Mouse (Mus musculus): Measurements from ENCODE around the gene Lgsn.

Gene Lgsn

GRCm38 (mm10) chr1:31220599-31221250 lies 44.5 kb downstream of the Lgsn start:
- DNase-seq: no peak

DNA sequence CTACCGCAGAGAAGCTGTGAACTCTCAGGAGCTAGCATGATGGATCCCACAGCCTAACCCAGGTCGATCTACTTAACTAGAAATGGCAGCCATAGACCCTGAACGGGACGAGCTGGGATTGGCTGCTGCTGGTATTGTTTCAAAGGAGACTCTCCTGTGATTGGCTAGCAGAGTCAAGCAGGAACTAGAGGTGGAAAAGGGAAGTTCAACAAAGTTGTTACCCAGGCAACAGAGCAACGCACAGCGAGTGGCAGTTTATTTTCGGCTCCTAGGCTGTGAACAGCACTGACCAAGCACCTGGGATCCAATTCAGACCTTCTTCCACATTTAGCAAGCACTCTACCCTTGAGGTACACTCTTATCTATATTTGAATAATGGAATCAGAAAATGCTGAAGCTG lies 46.4 kb downstream of the Lgsn start, which contains the start of the genes 4931428L18Rik and Pih1d3:
Gene 4931428L18Rik (minus strand): TSS at position 121 of the 400 bp plus-strand sequence.
Gene Pih1d3 (plus strand): TSS at position 275 of the 400 bp plus-strand sequence.
- DNase-seq: peak; percentile 8 to 32

DNA sequence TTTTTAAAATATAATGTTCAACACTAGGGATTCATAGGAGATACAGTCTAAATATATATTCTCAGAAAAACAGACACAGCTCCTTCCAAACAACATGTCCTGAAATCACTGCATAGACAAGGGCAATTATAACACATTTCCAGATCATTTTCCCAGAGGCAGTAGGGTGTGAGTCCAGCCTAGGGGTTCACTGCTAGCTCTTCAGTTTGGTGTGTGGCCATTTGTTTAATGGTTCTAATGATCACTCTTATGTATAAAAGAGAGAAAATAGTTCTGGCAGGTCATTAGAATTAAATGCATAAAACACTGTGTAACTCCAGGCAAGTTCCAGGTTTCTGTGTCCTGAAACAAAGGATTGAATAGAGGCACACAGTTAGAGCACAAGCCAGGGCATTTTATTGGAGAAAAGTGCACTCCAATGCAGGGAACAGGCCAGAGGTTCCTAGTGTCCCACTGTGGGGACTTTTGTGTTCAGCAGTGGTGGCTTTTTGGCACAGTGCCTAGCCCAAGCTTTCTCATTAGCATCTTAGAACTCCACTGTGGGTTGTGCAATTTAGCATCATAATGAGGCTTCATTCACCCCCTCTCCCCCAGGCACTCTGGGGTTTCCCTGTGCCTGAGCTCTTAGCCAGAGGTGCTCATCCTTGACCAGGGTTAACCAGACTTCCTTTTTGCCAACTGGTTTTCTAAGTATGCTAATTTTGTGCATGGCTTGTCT lies 57.3 kb downstream of the Lgsn start:
- no peak for DNase-seq
